Mouse (Mus musculus) right cerebral cortex, adult 18-20 months (tissue): ENCODE results near the gene Zfp541.

Experiments used
- DNase-seq: peaks from one replicate; pipeline ENCODE4 v3.0.0; 2022; ENCODE audit warnings: mixed read lengths

Zfp541 gene

GRCm38 (mm10) chr7:16129846-16130691, 68.5 kb downstream of the Zfp541 start:
- DNase-seq, result peak; percentile 58

GRCm38 (mm10) chr7:16130956-16131634, 69.5 kb downstream of the Zfp541 start:
- DNase-seq, result peak; percentile 52

DNA sequence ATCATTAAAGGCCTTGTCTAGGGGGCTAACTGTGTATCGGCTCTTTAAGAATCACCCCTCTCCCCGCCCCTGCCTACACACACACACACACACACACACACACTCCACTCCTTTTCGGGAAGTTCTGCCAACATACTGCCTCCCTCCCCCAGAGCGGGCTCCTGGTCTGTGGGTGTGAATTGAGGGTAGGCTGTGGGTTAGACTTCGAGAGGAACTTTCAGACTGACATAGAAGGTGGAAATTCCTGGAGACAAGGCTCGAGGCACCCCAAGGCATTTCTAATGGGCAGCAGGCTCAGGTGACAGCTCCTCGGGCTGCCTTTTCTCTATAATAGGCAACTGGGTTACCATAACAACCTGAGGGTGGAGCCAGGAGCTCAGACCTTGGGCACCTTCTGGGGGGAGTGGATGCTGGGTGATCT, 70.6 kb downstream of the Zfp541 start:
- DNase-seq, result peak; percentile 54

DNA sequence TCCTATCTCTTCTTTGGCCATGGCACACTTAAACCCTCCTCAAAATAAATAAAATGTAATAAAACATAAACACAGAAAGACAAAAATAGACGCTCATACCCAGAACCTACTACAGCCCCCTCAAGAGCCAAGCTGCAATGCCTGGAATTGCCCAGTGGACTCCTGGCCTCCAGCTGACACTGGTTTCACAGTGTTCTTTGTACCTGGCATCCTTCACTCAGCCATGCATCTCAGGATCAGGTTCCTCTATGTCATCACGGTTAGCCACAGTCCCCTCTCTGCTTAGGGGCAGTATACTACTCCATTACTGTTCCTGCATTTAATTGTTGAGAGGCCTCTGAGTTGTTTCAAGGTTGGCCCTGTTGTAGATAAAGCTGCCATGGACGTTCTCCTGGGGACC, 71.3 kb downstream of the Zfp541 start:
- DNase-seq, result no peak

DNA sequence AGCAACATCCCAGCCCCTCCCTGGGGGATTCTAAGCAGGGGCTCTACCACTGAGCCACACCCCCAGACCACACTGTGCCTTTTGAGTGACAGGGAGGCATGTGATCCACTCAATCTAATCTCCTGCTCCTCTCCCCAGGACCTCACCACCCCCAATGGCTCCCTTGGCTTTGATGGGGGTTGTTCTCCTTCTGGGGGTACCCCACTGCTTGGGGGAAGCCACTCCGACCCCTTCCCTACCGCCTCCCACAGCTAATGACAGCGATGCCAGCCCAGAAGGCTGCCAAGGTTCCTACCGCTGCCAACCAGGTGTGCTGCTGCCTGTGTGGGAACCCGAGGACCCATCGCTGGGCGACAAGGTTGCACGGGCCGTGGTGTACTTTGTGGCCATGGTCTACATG, 72.1 kb downstream of the Zfp541 start:
- no peak for DNase-seq

DNA sequence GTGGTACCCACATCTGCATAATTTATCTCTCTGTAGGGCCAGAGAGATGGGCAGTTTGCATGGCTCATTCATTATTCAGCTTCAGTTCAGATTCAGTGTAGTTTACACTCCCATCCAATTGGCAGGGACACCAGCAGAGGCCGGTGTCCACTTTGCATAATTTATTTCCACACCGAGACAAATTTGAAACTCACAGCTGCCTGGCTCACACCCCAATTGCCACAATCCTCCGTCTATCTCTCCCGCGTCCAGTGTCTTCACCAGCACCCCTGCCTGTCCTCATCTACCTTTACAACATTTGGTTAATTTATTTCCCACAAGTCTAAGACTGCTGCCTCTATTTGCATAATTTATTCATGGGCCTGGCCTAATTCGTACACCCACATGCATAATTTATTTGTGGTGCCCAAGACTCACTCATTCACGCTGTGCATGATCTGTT, 73.4 kb downstream of the Zfp541 start:
- no peak for DNase-seq
